Mouse (Mus musculus): ENCODE data around the gene Sf1. TPM values are rescaled to one million over a fixed set of nuclear protein-coding genes. Genes with fewer than 3 reads are reported as not detected.

Gene Sf1
- polyA plus RNA-seq (2016; fragmentation: Nextera tagmentation; extraction: Ambion mirVana) = 164 and 171 TPM in 2 replicates

DNA sequence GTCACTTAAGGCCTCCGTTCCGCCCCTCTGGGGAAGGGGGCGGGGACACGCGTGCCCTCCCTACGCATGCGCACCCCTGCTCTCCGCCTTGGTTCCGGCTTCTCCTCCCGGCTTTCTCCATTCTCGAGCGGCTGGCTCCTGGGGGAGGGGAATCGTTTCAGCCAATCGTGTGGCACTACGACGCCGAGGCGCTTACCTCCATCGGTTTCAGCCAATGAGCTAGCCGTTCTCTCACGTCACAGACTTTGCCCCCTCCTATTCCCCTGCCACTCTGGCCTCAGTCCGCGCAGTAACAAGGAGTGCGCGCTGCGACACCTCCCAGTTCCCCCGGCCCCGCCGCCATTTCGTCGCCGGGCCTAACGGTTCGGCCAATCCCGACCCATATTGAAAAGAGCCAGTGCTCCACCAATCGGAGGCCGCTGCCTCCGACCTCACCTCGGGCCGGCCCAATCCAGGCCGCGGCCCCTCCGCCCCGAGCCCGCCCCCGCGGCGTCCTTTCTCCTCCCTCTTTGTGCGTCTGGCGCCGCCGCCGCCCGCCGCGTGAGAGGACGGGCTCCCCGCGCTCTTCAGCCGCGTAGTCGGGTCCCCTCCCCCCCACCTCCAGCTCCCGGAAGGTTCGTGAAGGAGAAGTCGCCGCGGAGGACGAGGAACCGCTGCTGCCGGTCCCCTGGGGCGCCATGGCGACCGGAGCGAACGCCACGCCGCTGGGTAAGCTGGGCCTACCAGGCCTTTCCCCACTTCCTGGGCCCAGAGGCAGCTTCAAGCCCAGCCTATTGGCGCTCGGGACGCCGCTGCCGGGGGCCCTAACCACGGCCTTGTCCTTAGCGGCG is at the start of gene Sf1:
Sf1 (plus strand) TSS at position 280 of the 830 bp plus-strand sequence.
- Histone ChIP-seq H3K4me2 (peak within 1 kb of the TSS; percentile 92), H3K4me3 (replicated peaks) (peak within 1 kb of the TSS; percentile 98), H3K27ac (peak within 1 kb of the TSS; percentile 99), H3K9me3 (no peaks in the 10 kb centered on the region), H3K9ac (replicated peaks) (peak within 1 kb of the TSS; percentile 99), H3K4me1 (replicated peaks) (peaks cover 28% of the 10 kb centered on the region), H3K27me3 (no peaks in the 10 kb centered on the region), H3K36me3 (peaks cover 52% of the 10 kb centered on the region)
- peak; percentile 99 for ATAC-seq (ENCODE audit: insufficient number of reproducible peaks, insufficient read depth, low FRiP score, low TSS enrichment, low read depth)
- WGBS = 1% methylated on average over 85 of the region's 85 CpGs

- H3K4me1 ChIP-seq (replicated peaks) = no peaks in the 10 kb centered on the region
- peaks cover 82% of the 10 kb centered on the region for H3K36me3 ChIP-seq
Observed at GRCm38 (mm10) chr19:6313796-6314195, 49.7 kb upstream of the Sf1 start.

DNA sequence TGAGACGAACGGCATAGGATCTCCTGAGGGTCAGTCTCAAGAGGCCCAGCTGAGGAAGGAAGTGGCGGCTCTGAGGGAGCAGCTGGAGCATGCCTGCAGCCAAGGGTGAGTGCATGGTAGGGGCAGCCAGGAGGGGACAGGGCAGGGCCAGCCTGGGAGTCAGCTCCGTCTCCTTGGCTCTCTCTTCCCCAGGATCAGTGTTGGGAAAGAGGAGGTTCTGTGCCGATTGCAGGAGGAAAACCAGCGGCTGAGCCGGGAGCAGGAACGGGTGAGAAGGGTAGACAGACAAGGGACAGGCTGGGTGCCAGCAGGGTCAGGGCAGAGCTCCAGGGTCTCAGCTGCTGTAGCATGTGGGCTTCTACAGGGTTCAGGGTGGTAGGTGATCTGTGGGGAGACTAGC is 49.0 kb upstream of the Sf1 start:
- Histone ChIP-seq H3K9ac (replicated peaks) (0 out of 2 replicates have a peak overlapping the region, but pooled peaks have one; percentile 31), H3K4me2 (no peak overlapping the region), H3K27me3 (no peaks in the 10 kb centered on the region), H3K4me3 (replicated peaks) (no peak overlapping the region), H3K36me3 (peaks cover 90% of the 10 kb centered on the region), H3K4me1 (replicated peaks) (no peaks in the 10 kb centered on the region), H3K27ac (no peak overlapping the region), H3K9me3 (no peaks in the 10 kb centered on the region)
- ATAC-seq (ENCODE audit: insufficient number of reproducible peaks, insufficient read depth, low FRiP score, low TSS enrichment, low read depth) = no peak
- 79% methylated on average over 8 of the region's 8 CpGs for WGBS

More at GRCm38 (mm10) chr19:6313796-6314195, 49.7 kb upstream of the Sf1 start:
- WGBS = 91% methylated on average over 8 of the region's 8 CpGs
- no peak overlapping the region for H3K4me3 ChIP-seq (replicated peaks)
- H3K9ac ChIP-seq (replicated peaks) = peak overlapping the region; percentile 23; the same call in 1 of the 2 replicates
- no peak overlapping the region for H3K27ac ChIP-seq
- no peaks in the 10 kb centered on the region for H3K9me3 ChIP-seq
- ATAC-seq (ENCODE audit: insufficient number of reproducible peaks, insufficient read depth, low FRiP score, low TSS enrichment, low read depth) = no peak
- no peak overlapping the region for H3K4me2 ChIP-seq
- no peaks in the 10 kb centered on the region for H3K27me3 ChIP-seq

- Histone ChIP-seq H3K9ac (replicated peaks) (no peak overlapping the region), H3K4me2 (no peak overlapping the region), H3K4me3 (replicated peaks) (no peak overlapping the region), H3K36me3 (peaks cover 94% of the 10 kb centered on the region), H3K27ac (no peak overlapping the region), H3K4me1 (replicated peaks) (no peaks in the 10 kb centered on the region), H3K27me3 (no peaks in the 10 kb centered on the region), H3K9me3 (no peaks in the 10 kb centered on the region)
- no peak for ATAC-seq (ENCODE audit: insufficient number of reproducible peaks, insufficient read depth, low FRiP score, low TSS enrichment, low read depth)
- WGBS = 78% methylated on average over 14 of the region's 14 CpGs
Observed at GRCm38 (mm10) chr19:6315573-6315972, 47.9 kb upstream of the Sf1 start.

DNA sequence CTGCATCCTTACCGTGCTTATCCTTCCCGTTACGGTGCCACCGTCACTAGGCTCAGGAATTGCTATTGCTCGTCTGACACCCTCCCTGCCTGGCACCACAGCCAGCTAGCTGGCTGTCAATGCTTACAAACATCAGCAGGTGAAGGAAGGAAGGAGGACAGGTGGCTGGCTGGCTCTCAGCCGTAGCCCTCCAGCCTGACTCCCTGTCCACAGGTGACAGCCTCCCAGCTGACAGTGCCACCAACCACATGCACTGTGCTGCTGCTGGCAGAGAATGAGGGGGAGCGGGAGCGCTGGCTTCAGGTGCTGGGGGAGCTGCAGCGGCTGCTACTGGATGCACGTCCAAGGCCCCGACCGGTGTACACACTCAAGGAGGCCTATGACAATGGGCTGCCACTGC is 45.3 kb upstream of the Sf1 start:
- no peak for ATAC-seq (ENCODE audit: insufficient number of reproducible peaks, insufficient read depth, low FRiP score, low TSS enrichment, low read depth)
- Histone ChIP-seq H3K4me2 (no peak overlapping the region), H3K4me1 (replicated peaks) (no peaks in the 10 kb centered on the region), H3K4me3 (replicated peaks) (no peak overlapping the region), H3K9ac (replicated peaks) (no peak overlapping the region), H3K36me3 (peaks cover 100% of the 10 kb centered on the region), H3K27ac (no peak overlapping the region), H3K27me3 (no peaks in the 10 kb centered on the region), H3K9me3 (no peaks in the 10 kb centered on the region)
- WGBS = 94% methylated on average over 12 of the region's 12 CpGs

GRCm38 (mm10) chr19:6321358-6321757 is 42.1 kb upstream of the Sf1 start:
- Histone ChIP-seq H3K27me3 (no peaks in the 10 kb centered on the region), H3K4me2 (no peak overlapping the region), H3K9me3 (no peaks in the 10 kb centered on the region), H3K9ac (replicated peaks) (no peak overlapping the region), H3K36me3 (peaks cover 75% of the 10 kb centered on the region), H3K4me1 (replicated peaks) (no peaks in the 10 kb centered on the region), H3K27ac (no peak overlapping the region), H3K4me3 (replicated peaks) (no peak overlapping the region)
- 84% methylated on average over 8 of the region's 8 CpGs for WGBS
- no peak for ATAC-seq (ENCODE audit: insufficient number of reproducible peaks, insufficient read depth, low FRiP score, low TSS enrichment, low read depth)

GRCm38 (mm10) chr19:6321786-6322621 is 41.5 kb upstream of the Sf1 start:
- Histone ChIP-seq H3K4me3 (replicated peaks) (no peak overlapping the region), H3K9me3 (no peaks in the 10 kb centered on the region), H3K4me2 (no peak overlapping the region), H3K27ac (no peak overlapping the region), H3K4me1 (replicated peaks) (no peaks in the 10 kb centered on the region), H3K36me3 (peaks cover 69% of the 10 kb centered on the region), H3K27me3 (no peaks in the 10 kb centered on the region), H3K9ac (replicated peaks) (0 out of 2 replicates have a peak overlapping the region, but pooled peaks have one; percentile 8)
- ATAC-seq (ENCODE audit: insufficient number of reproducible peaks, insufficient read depth, low FRiP score, low TSS enrichment, low read depth) = no peak
- 79% methylated on average over 33 of the region's 33 CpGs for whole genome bisulfite sequencing

DNA sequence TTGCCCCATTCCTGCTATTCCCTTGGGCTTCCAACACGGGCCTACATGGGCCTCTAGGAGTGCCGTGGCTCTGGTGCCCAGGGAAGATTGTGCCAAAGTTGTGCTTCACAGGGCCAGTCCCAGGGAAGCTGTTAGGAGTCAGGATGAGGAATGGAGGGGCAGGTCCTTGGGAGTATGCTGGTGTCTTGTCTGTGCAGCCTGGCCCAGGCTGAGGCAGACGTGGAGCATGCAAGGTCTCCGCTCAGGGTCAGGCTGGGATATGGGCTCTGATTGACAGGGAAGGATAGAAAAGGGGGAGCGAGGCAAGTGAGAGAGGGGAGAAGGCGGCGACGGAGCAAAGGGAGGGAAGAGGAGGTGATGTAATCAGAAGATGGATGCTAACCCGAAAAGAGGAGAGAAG is 38.7 kb upstream of the Sf1 start:
- no peak overlapping the region for H3K27ac ChIP-seq
- peaks cover 42% of the 10 kb centered on the region for H3K36me3 ChIP-seq
- no peak for ATAC-seq (ENCODE audit: insufficient number of reproducible peaks, insufficient read depth, low FRiP score, low TSS enrichment, low read depth)

GRCm38 (mm10) chr19:6331178-6331577 is 32.3 kb upstream of the Sf1 start:
- no peak overlapping the region for H3K4me3 ChIP-seq (replicated peaks)
- no peak for ATAC-seq (ENCODE audit: insufficient number of reproducible peaks, insufficient read depth, low FRiP score, low TSS enrichment, low read depth)
- H3K27ac ChIP-seq = no peak overlapping the region
- peaks cover 16% of the 10 kb centered on the region for H3K4me1 ChIP-seq (replicated peaks)
- no peak overlapping the region for H3K9ac ChIP-seq (replicated peaks)
- 60% methylated on average over 5 of the region's 5 CpGs for WGBS
- H3K9me3 ChIP-seq = no peaks in the 10 kb centered on the region
- no peaks in the 10 kb centered on the region for H3K27me3 ChIP-seq
- H3K4me2 ChIP-seq = no peak overlapping the region
- 0 out of 2 replicates have a peak, but pooled peaks cover under 1% of the 10 kb centered on the region for H3K36me3 ChIP-seq

More for the DNA sequence above, 38.7 kb upstream of the Sf1 start:
- Histone ChIP-seq H3K4me1 (replicated peaks) (no peaks in the 10 kb centered on the region), H3K9me3 (no peaks in the 10 kb centered on the region), H3K4me2 (no peak overlapping the region), H3K27me3 (no peaks in the 10 kb centered on the region), H3K9ac (replicated peaks) (no peak overlapping the region), H3K4me3 (replicated peaks) (no peak overlapping the region)
- 77% methylated on average over 9 of the region's 9 CpGs for WGBS

GRCm38 (mm10) chr19:6331719-6332516 is 31.6 kb upstream of the Sf1 start:
- H3K27ac ChIP-seq = 0 out of 2 replicates have a peak overlapping the region, but pooled peaks have one; percentile 29
- no peaks in the 10 kb centered on the region for H3K9me3 ChIP-seq
- no peak for ATAC-seq (ENCODE audit: insufficient number of reproducible peaks, insufficient read depth, low FRiP score, low TSS enrichment, low read depth)
- H3K4me2 ChIP-seq = peak overlapping the region; percentile 50
- peaks cover 5% of the 10 kb centered on the region for H3K36me3 ChIP-seq
- peak overlapping the region; percentile 9; the same call in 1 of the 2 replicates for H3K4me3 ChIP-seq (replicated peaks)
- peaks cover 23% of the 10 kb centered on the region for H3K4me1 ChIP-seq (replicated peaks)
- no peaks in the 10 kb centered on the region for H3K27me3 ChIP-seq
- WGBS = 26% methylated on average over 13 of the region's 13 CpGs
- peak overlapping the region; percentile 37; the same call in 1 of the 2 replicates for H3K9ac ChIP-seq (replicated peaks)

Measured in limb, embryonic 12.5 days (tissue).